Mouse (Mus musculus): ENCODE data around the gene Larp4b. TPM values are rescaled to one million over a fixed set of nuclear protein-coding genes. Genes with fewer than 3 reads are reported as not detected.

Gene Larp4b
- total RNA-seq, 2 experiments from 2014 or later: 76.3 to 81.3 TPM

- intact Hi-C loops (cut with DNase I): loop anchor here (10.0 kb wide), 1 partner anchor 126 kb away; the partner anchor contains the start of gene Gtpbp4
- DNase-seq (ENCODE audit: low spot score): no peak
These were observed 27.3 kb downstream of the Larp4b start for GRCm38 (mm10) chr13:9120835-9121542.

DNA sequence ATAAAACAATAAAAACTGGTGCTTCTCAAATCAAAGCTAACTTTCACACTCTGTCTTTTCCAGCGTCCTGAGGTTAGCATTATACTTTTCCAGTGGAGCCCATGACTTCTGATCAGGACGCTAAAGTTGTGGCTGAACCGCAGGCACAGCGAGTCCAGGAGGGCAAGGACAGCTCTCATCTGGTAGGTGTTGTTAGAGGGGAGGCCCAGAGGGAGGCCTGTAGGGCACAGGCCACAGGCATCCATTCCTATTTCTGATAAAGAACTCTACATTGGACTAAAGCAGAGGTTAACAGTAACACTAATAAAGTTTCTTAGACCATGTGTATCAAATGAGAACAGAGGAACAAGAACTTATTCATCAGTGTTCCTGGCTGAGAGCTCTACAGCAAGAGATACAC is 28.4 kb downstream of the Larp4b start:
- DNase-seq (ENCODE audit: low spot score): no peak
- intact Hi-C loops (cut with DNase I): loop anchor here (10.0 kb wide), 1 partner anchor 127 kb away; the partner anchor contains the start of gene Gtpbp4

DNA sequence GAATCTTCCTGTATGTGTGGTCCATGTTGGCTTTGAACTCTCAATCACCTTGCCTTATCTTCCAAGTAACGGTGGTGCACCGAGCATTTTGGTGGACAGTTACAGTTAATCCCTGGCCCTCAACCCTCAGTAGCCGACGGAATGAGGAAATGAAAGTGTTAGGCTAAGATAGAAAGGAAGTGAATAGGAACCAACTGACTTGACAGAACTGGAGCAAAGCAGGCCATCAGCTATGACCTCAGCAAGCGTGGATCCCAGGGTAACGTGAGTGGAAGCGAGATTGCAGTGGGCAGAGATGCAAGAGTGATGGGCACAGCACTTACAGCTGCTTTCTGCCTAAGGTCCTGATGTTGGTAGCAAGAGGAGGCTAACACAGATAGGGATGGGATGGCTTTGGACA is 31.5 kb downstream of the Larp4b start:
- intact Hi-C loops (cut with DNase I): loop anchor here (10.0 kb wide), 1 partner anchor 130 kb away; the partner anchor contains the start of gene Gtpbp4
- DNase-seq (ENCODE audit: low spot score): no peak

- no peak for DNase-seq (ENCODE audit: low spot score)
- intact Hi-C loops (cut with DNase I): loop anchor here (10.0 kb wide), 1 partner anchor 133 kb away; the partner anchor contains the start of gene Gtpbp4
These were observed 34.0 kb downstream of the Larp4b start for GRCm38 (mm10) chr13:9127715-9128114.

GRCm38 (mm10) chr13:9128707-9129314 is 35.1 kb downstream of the Larp4b start:
- intact Hi-C loops (cut with DNase I): loop anchor here (10.0 kb wide), 1 partner anchor 134 kb away; the partner anchor contains the start of gene Gtpbp4
- DNase-seq (ENCODE audit: low spot score): no peak

- no peak for DNase-seq (ENCODE audit: low spot score)
- intact Hi-C loops (cut with DNase I): no loop called here
These were observed 40.7 kb downstream of the Larp4b start for GRCm38 (mm10) chr13:9134421-9134820.

- DNase-seq (ENCODE audit: low spot score): no peak
These were observed 42.4 kb downstream of the Larp4b start for GRCm38 (mm10) chr13:9136088-9136487.

GRCm38 (mm10) chr13:9136733-9137132 is 43.1 kb downstream of the Larp4b start:
- DNase-seq (ENCODE audit: low spot score): no peak
- intact Hi-C loops (cut with DNase I): no loop called here

More at GRCm38 (mm10) chr13:9136088-9136487, 42.4 kb downstream of the Larp4b start:
- intact Hi-C loops (cut with DNase I): no loop called here

DNA sequence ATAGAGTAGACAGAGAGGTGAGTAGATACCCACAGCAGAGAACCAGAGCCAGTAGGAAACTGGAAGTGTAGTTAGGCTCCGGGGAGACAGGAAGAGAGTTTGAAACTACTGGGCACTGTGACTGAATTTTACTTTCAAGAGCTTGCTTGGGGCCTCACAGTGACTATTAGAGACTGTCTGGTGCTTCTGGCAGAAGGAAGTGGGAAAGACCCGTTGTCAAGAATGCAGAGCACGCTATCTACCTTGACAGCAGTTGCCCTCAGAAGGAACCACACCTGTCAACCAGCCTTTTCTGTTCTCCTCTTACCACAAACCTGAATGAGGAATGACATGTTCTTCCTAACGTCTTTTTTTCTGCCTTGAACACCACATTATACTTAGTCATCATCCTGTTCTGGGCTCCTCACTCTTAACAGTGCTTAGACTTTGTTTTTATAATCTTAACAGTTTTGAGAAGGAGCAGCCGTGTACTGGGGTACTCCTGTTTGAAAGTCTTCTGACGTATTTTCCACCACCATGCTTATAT is 45.8 kb downstream of the Larp4b start:
- intact Hi-C loops (cut with DNase I): no loop called here
- DNase-seq (ENCODE audit: low spot score): no peak

DNA sequence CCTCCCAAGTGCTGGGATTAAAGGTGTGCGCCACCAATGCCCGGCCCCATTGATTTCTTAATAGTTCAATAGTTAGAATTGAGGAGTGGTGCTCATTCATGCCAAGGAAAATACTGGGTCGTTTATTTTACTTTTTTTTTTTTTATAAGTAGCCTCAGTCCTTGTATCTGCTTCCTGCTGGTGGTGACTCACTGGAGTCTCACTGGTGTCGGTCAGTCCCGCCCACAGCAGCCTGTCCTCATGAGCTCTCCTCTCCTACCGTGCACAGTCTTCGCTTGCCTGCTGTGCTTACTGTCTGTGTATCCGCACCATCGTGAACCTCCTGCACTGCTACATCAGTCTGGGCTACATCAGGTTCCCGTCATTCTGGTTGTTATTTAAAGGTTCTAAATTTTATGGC is 46.5 kb downstream of the Larp4b start:
- intact Hi-C loops (cut with DNase I): no loop called here
- no peak for DNase-seq (ENCODE audit: low spot score)

GRCm38 (mm10) chr13:9142371-9142770 is 48.7 kb downstream of the Larp4b start:
- intact Hi-C loops (cut with DNase I): no loop called here

DNA sequence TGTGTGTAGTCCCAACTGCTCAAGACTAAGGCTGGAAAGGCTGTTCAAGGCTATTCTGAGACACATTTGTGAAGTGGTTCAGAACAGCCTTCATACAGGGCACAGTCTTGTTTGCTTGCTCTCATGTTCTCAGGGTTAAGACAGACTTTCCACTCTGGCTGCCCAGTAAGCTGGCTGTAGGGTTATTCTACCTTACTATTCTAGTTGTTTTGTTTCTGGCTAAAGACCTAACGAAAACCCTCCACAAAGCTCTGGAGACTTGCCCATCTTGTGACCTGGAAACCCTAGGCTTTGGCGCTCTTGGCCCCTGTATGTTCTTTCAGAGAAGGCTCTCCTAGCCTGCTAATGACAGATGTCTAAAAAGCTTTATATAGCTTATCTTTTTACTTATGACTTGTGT is 55.1 kb downstream of the Larp4b start:
- no peak for DNase-seq (ENCODE audit: low spot score)
- intact Hi-C loops (cut with DNase I): no loop called here

More at GRCm38 (mm10) chr13:9142371-9142770, 48.7 kb downstream of the Larp4b start:
- DNase-seq (ENCODE audit: low spot score): no peak

GRCm38 (mm10) chr13:9149473-9150217 is 56.0 kb downstream of the Larp4b start:
- no peak for DNase-seq (ENCODE audit: low spot score)
- intact Hi-C loops (cut with DNase I): no loop called here

- intact Hi-C loops (cut with DNase I): no loop called here
- no peak for DNase-seq (ENCODE audit: low spot score)
These were observed 57.4 kb downstream of the Larp4b start for GRCm38 (mm10) chr13:9151100-9151499.

DNA sequence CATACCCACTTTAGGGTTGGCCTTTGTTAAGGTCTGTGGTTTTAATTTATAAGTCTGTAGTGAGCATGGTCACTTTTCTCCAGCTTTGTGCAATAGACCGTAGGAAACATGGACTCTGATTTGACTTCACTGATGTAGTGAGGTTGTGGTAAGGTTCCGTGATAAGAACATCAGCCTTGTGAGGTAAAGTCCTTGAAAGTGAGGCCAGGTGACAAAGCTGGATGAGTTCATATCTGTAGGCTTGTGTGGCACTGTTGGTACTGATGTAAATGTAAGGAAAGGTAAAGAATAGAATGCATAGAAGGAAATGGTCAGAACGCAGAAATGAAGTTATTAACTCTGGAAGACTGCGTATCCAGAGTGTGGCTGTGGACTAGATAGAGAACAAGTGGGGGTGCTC is 57.9 kb downstream of the Larp4b start:
- intact Hi-C loops (cut with DNase I): no loop called here
- no peak for DNase-seq (ENCODE audit: low spot score)

DNA sequence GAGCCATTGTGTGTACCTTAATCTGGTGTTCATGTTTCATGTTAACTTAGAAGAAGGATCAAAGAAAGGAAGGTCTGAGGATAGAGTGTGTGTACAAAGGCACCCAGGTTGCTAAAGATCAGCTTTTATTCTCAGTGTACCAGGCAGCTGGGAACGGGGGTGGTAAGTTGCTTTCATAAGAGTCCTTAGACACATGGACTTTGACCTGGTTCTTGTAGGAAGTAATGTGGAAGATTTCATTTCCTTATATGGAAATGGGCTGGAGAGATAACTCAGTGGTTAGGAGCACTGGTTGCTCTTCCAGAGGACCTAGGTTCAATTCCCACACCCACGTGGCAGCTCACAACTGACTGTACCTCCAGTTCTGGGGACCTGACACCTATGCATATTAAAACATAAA is 58.6 kb downstream of the Larp4b start:
- intact Hi-C loops (cut with DNase I): no loop called here
- DNase-seq (ENCODE audit: low spot score): no peak

GRCm38 (mm10) chr13:9153803-9154202 is 60.1 kb downstream of the Larp4b start:
- DNase-seq (ENCODE audit: low spot score): no peak
- intact Hi-C loops (cut with DNase I): no loop called here

DNA sequence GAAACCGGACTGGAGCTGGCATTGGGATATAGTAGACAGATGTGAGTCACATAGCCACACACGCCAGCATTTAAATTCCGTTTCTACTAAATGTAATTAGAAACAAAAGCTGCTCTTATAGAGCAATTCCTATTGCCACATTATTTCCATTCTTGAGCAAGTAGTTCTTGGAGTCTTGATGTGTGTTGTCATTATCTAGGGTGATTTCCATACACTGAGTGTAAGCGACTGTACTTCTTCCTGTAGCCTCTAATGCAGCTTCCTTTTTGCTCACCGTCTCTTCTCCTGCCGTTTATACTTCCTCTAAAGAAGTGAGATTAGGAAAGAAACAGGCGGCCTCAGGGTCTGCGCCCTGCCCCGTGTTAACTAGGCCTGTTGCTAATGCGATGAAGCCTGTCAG is 65.6 kb downstream of the Larp4b start:
- intact Hi-C loops (cut with DNase I): no loop called here
- no peak for DNase-seq (ENCODE audit: low spot score)

GRCm38 (mm10) chr13:9162888-9163287 is 69.2 kb downstream of the Larp4b start:
- intact Hi-C loops (cut with DNase I): no loop called here
- DNase-seq (ENCODE audit: low spot score): no peak

- DNase-seq (ENCODE audit: low spot score): no peak
- intact Hi-C loops (cut with DNase I): no loop called here
These were observed 74.2 kb downstream of the Larp4b start for GRCm38 (mm10) chr13:9167842-9168241.

All from heart, postnatal 25 days (tissue).